Mouse (Mus musculus): ENCODE measurements around the gene Adgra3. TPM values are rescaled to one million over a fixed set of nuclear protein-coding genes. Genes with fewer than 3 reads are reported as not detected.

Adgra3 gene
- total RNA-seq (2021): 10 to 100 TPM; 18.7 to 20.5 TPM

GRCm38 (mm10) chr5:50058421-50059286 is at the start of gene Adgra3:
Gene Adgra3, minus strand, starts transcription at chr5:50059006.
- DNase-seq (ENCODE audit: low spot score in 2 of 2): peak; percentile 42 to 49
- intact Hi-C loops (cut with DNase I): no loop called here

DNA sequence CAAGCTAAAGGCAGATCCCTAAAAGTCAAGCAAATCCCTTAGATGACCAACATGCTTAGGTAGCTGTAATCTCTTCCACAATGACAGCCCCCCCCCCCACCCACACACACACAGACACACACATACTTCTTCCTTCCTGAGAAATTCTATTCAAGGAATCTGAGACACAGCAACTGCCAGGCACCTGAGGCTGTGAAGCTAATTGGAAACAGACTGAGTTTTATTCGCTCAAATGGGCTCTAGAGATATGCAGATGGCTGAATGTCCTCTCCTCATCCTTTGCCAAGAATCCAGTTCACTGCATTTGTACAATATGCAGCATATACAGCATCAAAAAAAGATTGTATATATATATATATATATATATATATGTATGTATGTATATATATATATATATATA is 24.6 kb upstream of the Adgra3 start:
- intact Hi-C loops (cut with DNase I): no loop called here
- no peak for DNase-seq (ENCODE audit: low spot score in 2 of 2)

GRCm38 (mm10) chr5:50074245-50074644 is 15.4 kb upstream of the Adgra3 start:
- intact Hi-C loops (cut with DNase I): no loop called here
- no peak for DNase-seq (ENCODE audit: low spot score in 2 of 2)

- no peak for DNase-seq (ENCODE audit: low spot score in 2 of 2)
- intact Hi-C loops (cut with DNase I): no loop called here
These were observed 5.4 kb upstream of the Adgra3 start for GRCm38 (mm10) chr5:50064236-50064635.

DNA sequence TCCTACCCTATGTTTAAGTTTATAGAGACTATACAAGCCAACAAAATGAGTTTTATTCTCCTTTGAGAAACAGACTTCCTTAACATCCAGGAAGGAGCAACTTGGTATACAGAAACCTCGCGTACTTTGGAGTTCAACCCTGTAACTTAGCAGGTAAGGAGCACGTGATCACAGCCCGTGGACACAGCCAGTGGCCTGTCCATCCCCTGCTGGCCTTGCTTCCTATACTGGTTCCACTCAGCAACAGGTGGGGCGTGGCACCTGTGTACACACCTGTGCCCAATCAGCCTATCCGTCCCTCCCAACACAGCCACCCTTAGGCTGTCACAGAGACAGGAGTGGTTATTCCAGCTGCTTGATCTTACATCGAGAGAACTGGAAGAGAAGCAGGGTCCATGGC is 780 bp upstream of the Adgra3 start:
- intact Hi-C loops (cut with DNase I): no loop called here
- DNase-seq (ENCODE audit: low spot score in 2 of 2): no peak

DNA sequence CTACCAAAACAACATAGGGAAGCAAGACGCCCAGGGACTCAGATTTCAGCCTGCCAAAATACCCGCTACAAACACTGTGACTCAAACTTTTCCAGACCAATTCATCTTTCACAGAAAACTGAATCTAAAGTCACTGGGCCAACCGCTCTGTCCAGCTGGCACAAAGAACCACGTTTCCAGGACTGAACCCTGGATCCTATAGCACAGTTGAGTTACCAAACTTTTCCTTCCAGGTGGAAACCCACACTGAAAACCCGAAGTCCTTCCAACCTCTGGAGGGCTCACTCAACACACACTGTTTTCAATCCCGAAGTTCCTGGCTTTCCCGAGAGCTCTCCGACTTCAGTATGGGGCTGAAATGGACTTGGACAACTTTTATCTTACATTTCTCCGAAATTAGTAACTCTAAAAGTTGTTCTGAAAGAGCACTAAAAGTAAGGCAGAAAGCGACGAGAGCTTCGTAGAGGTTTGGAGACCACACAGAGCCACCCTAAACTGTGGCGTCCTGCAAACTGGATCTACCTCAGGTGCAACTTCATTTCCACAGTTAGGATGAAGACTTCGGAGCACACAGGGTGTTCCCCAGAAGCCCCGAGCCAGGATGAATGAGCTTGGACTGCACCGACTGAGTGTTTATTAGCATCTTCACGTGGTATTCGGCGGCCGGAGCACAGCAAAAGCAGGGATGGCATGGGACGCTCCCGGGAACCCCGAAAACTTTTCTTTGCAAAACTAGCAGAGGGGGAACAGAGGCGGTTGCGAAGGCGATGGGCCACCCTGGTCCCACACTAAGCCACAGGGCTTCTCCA is 990 bp downstream of the Adgra3 start:
- DNase-seq (ENCODE audit: low spot score in 2 of 2): no peak
- intact Hi-C loops (cut with DNase I): no loop called here

GRCm38 (mm10) chr5:50052456-50052855 is 6.3 kb downstream of the Adgra3 start:
- intact Hi-C loops (cut with DNase I): no loop called here
- DNase-seq (ENCODE audit: low spot score in 2 of 2): no peak

DNA sequence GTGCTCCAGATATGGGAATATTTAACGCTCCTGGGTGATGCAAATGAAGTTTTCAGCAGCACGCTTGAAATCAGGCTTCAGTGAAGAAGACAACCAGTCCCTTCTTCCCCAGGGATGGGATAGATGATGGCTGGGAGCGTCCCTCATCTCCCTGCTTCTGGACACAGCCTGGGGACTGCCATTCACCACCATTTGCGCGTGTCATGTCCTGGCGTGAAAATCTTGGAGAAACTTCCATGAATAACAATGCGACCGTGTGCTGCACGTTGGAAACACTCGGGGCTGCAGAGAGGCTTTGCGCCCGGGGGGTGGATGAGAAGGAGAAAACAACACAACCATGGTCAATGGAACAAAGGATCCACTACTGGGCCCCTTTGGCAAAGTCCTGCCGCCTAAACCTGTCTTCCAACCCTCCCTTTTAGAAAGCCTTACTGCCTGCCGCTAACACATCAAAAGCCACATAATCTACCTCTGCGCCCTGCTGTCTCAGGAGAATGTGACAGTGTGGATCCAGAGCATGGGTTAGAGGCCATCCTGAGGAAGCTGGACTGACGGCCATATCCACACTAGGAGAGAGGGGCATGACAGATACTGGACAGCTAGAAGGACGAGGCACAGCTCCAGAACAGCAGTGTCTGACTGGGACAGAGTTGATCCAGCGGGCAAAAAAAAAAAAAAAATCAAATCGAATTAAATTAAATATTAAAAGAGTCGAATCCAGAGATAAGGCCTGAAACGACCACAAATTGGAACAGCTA is 8.0 kb downstream of the Adgra3 start:
- intact Hi-C loops (cut with DNase I): no loop called here
- no peak for DNase-seq (ENCODE audit: low spot score in 2 of 2)

DNA sequence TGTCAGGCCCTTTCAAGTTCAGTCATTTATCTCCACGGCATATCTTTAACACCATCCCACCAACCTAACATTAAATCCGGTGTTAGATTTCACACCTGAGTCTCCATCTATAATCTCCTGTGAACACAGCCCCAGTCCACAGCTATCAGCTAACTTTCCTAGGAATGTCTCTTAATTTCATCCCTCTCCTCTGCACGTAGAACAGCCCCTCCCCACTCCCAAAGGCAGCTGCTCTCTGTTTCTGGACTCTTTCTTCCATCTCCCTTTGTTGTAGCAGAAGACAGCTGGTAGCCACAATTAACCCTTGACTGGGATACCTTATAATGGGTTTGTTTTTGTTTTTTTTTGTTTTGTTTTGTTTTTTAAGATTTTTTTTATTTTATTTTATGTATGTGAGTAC is 8.8 kb downstream of the Adgra3 start:
- intact Hi-C loops (cut with DNase I): no loop called here
- no peak for DNase-seq (ENCODE audit: low spot score in 2 of 2)

DNA sequence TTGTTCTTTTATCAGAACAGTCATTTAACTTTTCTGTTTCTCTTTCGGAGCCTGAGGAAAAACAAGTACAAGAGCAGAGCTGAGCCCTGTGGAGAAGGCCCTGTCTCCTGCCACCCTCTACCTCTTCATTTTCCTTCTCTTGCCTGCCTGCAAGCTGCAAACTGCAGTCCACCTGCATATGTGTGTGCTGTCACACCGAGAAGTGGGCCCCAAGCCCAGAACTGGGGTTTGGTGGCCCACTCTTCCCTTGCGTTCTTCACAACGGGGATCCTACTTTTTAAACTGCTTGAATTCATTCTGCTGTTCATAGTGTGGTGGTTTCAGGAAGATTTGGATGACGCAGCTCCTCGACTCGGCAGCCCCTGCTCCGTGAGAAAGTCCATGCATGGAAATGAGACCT is 9.3 kb downstream of the Adgra3 start:
- intact Hi-C loops (cut with DNase I): no loop called here
- no peak for DNase-seq (ENCODE audit: low spot score in 2 of 2)

GRCm38 (mm10) chr5:50048960-50049359 is 9.8 kb downstream of the Adgra3 start:
- intact Hi-C loops (cut with DNase I): no loop called here
- no peak for DNase-seq (ENCODE audit: low spot score in 2 of 2)

DNA sequence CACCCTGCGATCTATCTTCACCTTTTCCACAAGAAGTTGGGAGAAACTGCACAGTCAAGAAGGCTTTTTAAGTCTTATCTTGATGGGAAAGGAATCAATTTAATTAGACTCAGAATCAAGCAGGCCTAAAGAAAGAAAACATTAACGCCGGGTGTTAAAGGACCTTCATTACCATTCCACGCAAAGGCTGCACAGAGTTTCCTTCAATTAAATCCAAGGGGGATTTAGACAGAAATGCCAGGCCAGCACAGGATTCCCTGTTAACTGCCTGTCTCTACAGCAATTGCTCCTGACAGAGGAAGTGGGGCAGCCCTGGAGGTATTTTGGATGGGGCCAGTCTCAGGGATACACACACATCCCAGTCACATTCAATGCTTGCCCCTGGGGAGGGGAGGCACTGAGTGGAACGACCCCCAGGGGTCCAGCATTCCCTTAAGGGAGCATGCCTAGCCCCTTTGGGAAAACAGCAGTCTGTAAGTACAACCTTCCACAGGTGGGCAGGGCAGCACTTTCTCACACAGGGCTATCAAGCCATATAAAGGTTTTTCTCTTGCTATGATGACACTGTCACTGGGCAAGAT is 10.4 kb downstream of the Adgra3 start:
- no peak for DNase-seq (ENCODE audit: low spot score in 2 of 2)
- intact Hi-C loops (cut with DNase I): no loop called here

- no peak for DNase-seq (ENCODE audit: low spot score in 2 of 2)
- intact Hi-C loops (cut with DNase I): no loop called here
These were observed 13.6 kb downstream of the Adgra3 start for GRCm38 (mm10) chr5:50045180-50045579.

- no peak for DNase-seq (ENCODE audit: low spot score in 2 of 2)
- intact Hi-C loops (cut with DNase I): no loop called here
These were observed 15.1 kb downstream of the Adgra3 start for GRCm38 (mm10) chr5:50043677-50044076.

- DNase-seq (ENCODE audit: low spot score in 2 of 2): no peak
- intact Hi-C loops (cut with DNase I): no loop called here
These were observed 16.4 kb downstream of the Adgra3 start for GRCm38 (mm10) chr5:50042274-50042943.

GRCm38 (mm10) chr5:50039521-50039920 is 19.3 kb downstream of the Adgra3 start:
- DNase-seq (ENCODE audit: low spot score in 2 of 2): no peak
- intact Hi-C loops (cut with DNase I): no loop called here

- intact Hi-C loops (cut with DNase I): no loop called here
- DNase-seq (ENCODE audit: low spot score in 2 of 2): no peak
These were observed 21.1 kb downstream of the Adgra3 start for GRCm38 (mm10) chr5:50037666-50038065.

- intact Hi-C loops (cut with DNase I): no loop called here
- no peak for DNase-seq (ENCODE audit: low spot score in 2 of 2)
These were observed 23.8 kb downstream of the Adgra3 start for GRCm38 (mm10) chr5:50034900-50035514.

GRCm38 (mm10) chr5:50034231-50034630 is 24.6 kb downstream of the Adgra3 start:
- no peak for DNase-seq (ENCODE audit: low spot score in 2 of 2)
- intact Hi-C loops (cut with DNase I): no loop called here

Data from left cerebral cortex, postnatal 36 days (tissue).